Mouse (Mus musculus) kidney, postnatal 4 days (tissue): ENCODE results near the gene Tet1.
A peak's percentile ranks its signal among the peaks of the same experiment; 100 is the strongest.
"Not testable (repeated sequence)": the region's sequence is repeated elsewhere in the genome, so short reads cannot be mapped to it uniquely, and the experiment has no call there.

Experiments used
- DNase-seq, 2 experiments: peaks; one replicate each; pipeline ENCODE4 v3.0.0; 2021; ENCODE audit warnings: mixed read lengths in 2 of 2

Gene Tet1

DNA sequence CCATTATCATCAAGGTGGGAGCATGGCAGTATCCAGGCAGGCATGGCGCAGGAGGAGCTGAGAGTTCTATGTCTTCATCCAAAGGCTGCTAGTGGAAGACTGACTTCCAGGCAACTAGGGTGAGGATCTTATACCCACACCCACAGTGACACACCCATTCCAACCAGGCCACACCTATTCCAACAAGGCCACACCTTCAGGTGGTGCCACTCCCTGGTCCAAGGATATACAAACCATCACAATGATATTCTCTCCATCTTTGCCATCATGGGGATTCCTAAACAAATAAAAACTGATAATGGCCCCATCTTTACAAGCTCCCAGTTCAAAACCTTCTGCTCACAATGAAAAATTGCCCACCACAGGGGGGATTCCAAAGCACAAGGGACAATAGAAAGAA lies at the start of gene Tet1:
Gene Tet1, minus strand, starts transcription at position 101 of the 400 bp plus-strand sequence.
- not testable (repeated sequence) for DNase-seq

DNA sequence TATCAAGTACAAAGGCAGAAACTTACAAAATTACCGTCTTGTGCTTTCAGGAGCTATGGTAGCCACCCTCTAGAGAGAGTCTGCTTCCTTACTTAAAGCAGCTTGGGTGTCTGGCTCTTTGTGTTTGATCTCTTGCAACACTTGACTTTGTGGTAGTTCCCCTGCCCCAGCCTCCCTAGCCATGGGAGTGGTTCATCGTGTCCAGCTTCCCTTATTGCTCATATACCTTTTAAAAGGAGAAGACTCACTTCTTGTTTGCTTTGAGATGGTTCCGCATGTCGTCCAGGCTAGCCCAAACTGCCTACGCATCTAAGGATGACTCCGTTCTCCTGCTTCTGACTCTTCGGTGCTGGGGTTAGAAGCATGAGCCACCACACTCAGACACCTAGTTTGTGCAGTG lies 39.8 kb upstream of the Tet1 start:
- DNase-seq: no peak

DNA sequence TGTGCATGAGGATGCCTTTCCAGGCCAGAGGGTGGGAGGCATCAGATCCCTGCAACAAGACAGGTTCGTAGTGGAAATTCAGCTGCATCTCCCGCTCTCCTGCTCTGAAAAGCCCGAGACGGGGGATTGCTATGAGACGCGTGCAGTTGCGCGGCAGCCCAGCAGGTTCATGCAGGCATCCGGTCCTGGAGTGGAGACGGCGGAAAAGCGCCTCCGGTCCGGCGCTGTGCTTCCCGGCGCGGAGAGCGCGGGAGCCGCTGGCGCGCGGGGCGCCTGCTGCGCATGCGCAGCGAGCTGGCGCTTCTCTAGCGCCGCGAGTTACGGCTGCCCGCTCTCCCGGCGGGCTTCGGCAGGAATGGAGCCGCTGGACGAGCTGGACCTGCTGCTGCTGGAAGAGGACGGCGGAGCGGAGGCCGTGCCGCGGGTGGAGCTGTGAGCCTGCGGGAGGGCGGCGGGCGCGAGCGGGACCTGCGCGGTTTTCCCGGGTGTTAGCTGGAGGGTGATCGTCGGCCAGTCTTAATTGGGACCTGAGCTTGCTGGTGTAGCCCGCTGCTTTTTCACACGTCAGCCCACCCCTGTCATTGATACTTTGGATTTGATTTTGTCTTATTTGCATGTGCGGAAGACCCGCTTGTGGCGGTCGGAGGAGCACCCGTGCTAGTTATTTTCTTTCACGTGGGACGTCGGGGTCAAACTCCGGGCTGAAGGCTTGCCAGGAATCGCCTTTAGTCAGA lies 38.1 kb upstream of the Tet1 start, which contains the start of gene Dna2:
Gene Dna2, plus strand, starts transcription at position 289 of the 734 bp plus-strand sequence.
- DNase-seq: peak; percentile 79 to 89

DNA sequence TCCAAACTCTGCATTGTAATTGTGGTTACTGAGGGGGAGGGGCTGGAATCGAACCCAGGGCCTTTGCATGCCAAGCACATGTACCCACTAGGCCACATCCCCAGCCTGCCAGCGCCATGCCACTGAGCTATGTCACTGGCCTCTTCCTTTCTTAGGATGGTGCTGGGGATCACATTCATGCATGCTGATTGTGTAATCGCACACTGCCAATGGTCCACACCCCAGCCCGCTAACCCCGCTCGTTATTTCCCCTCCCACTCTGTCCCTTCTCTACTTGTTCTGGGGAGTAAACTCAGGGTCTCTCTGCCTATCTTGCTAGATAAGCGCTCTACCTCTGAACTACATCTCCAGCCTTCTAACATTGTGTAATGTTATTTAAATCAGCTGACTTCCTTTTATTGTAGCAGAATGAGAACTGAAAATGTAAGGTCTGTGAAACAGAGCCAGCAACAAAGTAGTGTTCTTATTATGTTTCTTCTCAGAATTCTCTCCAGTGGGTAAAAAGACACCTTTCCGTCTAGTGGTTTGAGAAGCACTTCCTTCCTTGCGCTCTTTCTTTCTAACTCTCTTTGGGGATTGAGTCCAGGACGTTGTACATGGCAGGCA lies 36.3 kb upstream of the Tet1 start:
- DNase-seq: no peak

DNA sequence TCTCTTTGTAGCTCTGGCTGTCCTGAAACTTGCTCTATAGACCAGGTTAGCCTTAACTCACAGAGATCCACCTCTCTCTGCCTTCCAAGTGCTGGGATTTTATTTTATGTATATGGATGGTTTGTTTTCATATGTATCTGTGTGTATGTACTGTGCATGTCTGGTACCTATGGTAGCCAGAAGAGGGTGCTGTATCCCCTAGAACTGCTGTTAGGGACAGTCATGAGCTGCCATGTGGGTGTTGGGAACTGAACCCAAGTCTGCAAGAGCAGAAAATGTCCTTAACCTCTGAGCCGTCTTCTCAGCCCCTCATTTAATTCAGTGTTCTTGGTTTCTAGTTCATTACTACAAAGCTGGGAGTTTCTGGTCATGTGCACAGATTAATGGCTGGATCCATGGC lies 23.6 kb upstream of the Tet1 start:
- no peak for DNase-seq

DNA sequence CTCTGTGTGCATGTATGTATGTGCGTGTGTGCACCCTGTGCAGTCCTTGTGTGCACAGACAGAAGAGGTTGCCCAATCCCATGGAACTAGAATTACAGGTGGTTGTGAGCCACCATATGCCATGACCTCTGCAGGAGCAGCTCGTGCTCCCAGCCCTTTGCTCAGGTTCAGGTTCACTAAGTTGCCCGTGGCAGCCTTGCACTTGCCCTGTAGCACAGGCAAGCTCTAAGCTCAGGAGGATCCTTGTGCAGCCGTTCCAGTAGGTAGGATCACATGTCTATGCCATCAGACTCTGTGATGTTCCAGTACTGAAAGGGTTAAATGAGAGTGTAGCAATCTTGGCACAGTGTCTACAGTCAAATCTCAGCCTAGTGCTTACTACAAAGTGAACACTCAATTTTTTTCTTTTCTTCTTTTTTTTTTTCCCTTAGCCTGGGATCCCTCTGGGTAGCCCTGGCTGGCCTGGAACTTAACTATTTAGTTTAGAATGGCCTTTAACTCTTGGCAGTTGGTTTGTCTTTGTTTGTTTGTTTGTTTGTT lies 15.4 kb upstream of the Tet1 start:
- peak in 1 of 2 experiments; percentile 13 for DNase-seq

DNA sequence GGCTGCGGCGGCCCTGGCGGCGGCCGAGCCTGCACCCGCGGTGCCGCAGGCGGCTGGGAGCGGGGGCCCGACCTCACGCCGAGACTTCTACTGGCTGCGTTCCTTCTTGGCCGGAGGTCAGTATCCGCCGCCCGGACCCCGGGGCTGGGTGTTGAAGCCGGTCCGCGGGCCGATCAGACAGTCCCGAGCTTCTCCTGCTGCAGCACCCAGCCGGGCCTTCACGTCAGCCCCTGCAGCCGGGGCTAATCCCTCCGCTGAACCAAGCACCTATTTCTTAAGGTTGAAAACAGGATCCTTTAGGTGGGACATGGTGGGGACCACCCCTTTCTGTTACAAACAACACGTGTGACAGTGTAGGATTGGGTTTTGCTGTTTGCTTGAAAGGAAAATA lies 12.0 kb upstream of the Tet1 start:
- DNase-seq: no peak

DNA sequence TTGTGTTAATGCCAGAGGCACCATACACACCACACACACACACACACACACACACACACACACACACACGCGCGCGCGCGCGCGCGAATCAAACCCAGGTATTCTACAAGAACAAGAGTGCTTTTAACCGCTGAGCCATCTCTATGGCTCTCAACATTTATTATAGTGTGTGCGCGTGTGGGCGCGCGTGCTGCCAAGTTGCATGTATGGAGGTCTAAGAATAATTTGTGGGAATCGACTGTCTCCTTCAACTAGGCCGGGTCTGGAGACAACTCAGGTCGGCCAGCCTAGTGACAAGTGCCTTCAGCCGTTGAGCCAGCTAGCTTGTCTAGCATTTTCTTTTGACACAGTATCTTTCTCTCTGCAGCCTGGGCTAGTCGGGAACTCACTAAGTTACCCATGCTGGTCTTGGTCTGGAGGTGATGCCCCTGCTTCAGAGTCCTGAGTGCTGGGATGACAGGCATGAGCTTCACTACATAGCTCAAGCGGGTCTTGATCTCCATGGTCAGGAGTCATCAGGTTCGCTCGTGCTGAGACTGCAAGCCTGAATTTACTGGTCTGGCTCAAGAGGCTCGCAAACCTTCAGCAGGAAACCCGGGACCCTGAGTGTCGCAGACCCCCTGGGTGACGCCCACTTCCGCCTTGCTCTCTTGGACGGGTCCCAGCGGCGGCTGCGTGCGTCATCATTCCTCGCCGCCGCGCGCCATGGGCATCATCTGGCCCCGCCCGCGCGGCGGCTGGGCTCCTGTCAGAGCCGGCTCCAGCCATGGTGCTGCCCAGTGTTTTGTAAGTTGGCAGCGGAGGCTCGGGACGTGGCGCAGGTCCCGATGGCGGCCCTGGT lies 11.3 kb upstream of the Tet1 start, which contains the start of gene Slc25a16:
Gene Slc25a16, plus strand, starts transcription at position 709 of the 841 bp plus-strand sequence.
- DNase-seq: peak; percentile 93 to 96

DNA sequence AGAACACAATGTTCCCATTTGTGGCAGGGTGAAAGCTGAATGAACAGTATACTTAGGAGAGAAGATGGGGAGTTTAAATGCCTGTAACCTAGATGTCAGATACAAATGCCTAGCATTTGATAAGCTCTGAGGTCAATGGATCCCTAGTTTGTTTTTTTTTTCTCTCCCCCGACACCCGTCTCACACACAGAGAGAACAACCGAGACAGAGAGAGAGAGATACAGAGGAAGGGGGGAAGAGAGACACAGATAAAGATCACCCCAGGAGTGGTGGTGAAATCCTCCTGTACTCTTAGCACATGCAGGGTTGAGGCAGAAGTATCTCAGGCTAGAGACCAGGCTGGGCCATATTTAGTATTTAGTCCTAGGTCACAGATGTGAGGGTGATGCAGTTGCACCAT lies 10.2 kb upstream of the Tet1 start:
- no peak for DNase-seq

DNA sequence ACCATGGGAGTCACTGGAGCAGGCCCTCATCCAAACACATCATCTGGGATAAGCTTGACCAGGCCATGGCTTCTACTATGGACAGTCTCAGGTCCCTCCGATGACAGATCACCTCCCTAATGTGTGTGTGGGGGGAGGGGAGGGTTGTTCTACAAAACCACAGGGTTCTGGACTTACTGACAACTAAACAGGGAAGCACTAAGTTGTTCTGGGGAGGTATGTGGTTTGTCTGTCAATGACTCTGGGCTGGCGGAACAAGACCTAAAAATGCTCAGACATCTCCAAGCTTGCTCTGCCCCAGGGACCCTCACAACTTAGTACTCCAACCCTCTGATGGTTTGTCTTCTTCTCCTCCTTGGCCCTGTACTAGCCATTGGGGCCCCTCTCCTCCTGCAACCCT lies 2.3 kb upstream of the Tet1 start:
- no peak for DNase-seq

DNA sequence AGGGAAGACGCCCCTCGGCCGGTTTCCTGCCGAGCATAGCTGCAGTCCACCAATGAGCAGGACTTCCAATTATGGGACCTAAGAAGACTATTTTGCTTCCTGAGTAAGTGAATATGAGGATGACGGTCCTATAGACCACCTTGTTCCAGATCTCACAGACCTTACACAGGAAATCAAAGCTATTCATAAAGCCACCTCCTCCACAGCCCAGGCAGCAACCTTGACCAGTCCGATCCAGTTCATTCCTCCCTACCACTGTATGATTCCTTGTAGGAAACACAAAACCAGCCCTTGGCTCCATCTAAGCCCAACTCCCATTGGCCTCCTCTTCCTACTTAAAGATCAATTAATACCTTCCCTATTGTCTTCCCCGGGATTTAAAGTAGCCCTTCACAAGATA lies 2.5 kb downstream of the Tet1 start:
- DNase-seq: no peak

DNA sequence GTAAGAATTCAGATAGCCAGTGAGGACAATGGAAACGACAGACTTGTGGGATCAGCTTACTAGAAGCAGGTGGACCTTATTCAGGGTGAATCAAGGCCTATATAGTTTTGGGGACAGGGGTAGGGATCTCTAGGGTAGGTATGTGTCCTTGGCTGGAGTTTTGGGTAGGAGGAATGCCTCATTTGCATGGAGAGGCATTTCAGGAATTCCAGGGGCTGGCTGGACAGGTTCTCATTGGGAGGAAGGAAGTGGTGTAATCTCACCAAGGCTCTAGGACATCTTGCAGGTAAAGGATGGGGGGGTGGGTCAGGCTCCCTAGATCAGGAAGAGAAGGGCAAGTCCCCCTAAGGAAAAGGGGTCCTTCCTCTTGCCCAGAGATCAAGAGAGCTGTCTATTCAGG lies 6.0 kb downstream of the Tet1 start:
- DNase-seq: no peak

DNA sequence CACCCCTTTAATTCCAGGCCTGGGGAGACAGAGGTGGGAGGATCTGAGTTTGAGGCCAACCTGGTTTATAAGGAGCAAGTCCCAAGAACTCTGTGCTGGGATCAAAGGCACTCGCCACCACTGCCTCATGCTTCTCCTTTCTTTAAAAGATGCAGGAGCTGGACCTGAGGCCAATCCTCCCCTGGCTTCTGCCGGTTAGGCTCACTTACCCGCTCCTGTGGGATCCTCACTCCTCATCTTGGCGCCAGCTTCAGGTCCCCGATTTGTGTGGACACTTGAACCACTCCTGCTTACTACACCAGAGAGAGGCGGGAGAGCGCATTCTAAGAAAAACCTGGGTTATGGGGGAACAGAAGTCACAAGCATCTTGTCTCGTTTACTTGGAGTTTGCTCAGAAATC lies 7.0 kb downstream of the Tet1 start:
- no peak for DNase-seq

DNA sequence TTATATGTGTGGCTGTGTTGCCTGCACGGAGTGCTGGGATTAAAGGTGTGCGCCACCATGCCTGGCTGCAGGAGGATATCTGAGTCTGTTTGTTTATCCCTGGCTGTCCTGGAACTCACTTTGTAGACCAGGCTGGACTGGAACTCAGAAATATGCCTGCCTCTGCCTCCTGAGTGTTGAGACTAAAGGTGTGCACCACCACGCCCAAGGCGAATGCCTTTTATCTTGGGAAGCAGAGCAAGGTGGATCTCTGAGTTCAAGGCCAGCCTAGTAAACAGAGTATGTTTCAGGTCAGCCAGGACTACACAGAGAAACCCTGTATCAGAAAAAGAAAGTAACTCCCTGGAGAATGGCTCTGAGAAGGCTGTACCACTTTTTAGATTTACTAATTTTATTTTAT lies 8.7 kb downstream of the Tet1 start:
- DNase-seq: no peak

DNA sequence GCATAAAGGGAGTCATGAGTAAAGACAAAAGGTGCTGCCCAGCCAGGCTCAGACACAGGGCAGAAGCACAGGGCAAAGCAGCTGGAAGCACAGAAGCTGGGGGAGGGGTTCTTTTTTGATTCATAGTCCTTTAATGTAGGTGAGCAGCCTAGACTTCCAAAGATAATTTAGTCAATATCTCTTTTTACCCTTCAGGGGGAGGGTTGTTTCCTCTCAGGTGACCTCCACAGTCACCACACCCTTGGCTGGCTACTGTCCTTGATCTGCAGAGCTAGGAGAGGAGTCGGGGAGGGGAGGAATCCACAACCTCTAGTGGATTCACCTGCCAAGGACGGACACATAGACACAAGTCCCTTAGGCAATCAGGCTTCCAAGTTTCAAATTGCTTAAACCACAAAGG lies 10.7 kb downstream of the Tet1 start:
- DNase-seq: no peak

DNA sequence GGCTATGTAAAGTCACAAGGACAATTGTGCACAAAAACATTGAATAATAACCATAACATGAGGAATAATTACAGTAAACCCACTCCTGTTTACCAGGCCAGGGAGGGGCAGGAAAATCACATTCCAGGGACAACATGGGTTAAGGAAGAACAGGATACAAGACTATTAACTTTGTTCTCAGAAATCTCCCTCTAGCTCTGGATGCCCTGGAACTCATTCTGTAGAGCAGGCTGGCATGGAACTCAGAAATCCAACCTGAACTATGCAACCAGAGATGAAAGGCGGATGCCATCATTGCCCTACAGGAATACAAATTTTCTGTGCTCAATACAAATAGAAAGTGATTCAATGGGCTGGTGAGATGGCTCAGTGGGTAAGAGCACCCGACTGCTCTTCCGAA lies 11.4 kb downstream of the Tet1 start:
- no peak for DNase-seq

DNA sequence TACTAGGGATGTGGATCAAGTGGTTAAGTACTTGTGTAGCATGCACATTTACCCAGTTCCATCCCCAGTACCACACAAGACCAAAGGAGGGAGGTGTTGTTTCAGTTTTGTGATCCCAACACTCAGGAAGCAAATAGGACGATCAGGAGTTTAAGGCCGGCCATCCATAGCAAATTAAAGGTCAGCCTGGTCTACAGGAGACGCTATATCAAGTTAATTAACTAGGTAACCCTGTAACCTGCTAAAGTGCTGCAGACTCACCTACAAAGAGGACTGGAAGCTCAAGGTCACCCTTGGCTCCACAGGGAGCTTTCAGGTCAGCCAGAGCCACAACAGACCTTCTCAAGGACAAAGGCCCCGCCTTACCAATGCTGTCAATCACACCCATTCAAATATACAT lies 12.0 kb downstream of the Tet1 start:
- peak in 1 of 2 experiments; percentile 21 for DNase-seq

DNA sequence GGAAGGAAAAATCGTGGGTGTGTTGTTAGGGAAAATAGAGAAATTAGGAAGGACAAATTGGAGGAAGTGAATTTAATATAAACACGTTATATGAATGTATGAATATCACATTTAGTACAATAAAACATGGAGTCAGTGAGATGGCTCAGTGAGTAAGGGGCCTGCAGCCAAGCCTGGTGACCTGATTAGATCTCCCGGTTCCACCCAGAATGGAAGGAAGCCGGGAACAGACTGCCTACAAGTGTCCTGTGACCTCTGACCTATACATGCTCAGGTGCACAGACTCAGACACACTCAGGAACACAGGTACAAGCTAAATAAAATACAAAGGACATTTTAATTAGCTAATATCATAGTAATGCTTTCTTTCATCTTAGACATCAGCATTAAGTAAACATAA lies 12.8 kb downstream of the Tet1 start:
- DNase-seq: no peak

DNA sequence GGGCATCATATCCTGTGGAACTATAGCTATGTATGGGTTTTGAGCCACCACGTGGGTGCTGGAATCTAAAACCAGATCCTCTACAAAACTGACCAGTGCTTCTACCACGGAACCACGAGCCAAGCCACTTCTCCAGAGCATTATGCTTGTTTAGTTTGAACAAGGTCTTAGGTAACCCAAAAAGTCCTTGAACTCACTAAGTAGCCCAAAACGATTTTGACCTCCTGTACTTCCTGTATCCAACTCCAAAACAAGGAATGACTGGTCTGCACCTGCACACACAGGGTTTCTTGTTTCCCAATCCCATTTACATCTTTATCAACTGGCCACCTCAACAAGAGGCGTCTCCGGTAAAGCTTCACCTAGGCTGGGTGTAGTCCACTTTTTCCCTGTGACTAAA lies 13.4 kb downstream of the Tet1 start:
- no peak for DNase-seq

DNA sequence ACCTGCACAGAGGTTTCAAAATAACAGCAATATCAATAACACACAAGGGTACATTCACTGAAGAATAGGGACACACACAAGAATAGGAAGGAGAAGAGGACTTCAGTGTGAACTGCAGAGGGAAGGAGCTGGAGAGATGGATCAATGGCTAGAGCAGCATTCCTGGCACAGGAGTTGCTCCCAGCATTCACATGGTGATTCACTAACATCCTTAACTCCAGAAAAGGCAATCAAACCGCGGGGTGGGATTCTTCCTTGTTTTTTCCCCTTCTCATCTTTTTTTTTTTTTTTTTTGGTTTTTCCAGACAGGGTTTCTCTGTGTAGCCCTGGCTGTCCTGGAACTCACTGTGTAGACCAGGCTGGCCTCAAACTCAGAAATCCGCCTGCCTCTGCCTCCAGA lies 14.3 kb downstream of the Tet1 start:
- no peak for DNase-seq

DNA sequence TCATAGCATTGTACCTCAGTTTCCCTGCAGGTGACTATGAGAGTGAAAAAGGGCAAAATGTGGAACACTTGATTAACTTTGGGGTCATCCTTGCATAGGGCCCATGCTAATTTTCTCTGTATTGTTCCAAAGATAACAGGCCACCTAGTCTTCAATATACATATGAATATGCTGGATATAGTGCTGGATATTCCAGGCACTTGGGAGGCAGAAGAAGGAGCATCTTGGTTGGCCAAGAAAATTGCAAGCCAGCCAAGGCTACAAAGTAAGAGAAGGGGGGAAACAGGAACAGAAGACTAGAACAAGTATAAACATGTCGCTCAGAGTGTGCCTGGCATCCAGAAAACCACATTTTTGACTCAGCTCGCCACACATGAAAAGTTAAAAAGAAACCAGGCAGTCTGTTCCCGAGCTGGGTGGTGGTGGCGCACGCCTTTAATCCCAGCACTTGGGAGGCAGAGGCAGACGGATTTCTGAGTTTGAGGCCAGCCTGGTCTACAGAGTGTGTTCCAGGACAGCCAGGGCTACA lies 15.4 kb downstream of the Tet1 start:
- no peak for DNase-seq

DNA sequence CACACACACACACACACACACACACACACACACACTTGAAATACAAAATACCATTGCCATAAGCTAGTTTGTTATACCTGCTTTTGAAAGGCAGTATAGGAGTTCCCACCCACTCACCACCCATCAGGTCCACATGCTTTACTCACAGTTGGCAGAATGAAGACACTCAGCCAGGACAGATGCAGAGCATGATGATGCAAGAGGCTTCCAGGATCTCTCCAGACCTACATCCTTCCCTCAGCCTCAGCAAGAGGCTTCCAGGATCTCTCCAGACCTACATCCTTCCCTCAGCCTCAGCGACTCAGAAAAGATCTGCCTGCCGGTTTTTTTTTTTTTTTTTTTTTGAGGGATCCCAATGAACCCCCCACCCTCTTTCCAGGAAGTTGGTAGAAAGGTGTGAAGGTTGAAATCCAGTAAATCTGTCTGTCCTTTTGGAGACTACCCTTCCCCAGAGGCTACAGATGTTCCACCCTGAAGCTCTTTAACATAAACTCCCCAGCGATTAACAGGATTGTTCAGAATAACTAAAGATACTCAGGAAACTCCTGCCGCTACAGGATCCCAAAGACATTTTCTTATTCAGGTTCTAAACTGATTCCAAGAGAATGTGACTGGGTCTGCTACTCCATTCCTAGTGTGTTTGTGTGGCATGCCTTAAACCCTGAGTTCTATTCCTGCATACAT lies 16.1 kb downstream of the Tet1 start:
- no peak for DNase-seq

DNA sequence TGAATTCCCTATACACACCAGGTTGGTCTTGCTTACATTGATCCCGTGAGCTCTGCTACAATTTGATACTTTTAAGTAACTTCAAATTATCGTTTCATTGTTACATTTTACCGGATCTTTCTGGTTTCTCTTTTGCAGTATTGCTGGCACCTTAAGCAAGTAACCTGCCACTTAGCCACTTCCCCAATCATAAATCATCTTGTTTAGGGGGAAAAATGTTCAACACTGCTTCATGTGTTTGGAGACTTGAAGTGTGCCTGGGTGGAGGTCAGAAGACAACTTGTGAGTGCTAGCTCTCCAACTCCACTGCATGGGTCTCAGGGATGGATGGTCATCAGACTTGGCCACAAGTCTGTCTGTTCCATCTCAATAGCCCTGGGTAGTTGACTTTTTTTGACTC lies 17.8 kb downstream of the Tet1 start:
- DNase-seq: no peak
